Mouse (Mus musculus) layer of hippocampus, postnatal 36 days (tissue): ENCODE measurements at regions not wholly inside any gene's neighbourhood (a gene's known extent, or its start where the extent isn't known, plus 50 kb on each side); places are given as distances from the start of the nearest gene placed in this dataset.

ENCODE experiments used
- DNase-seq, 2 experiments: peaks; one replicate each; pipeline ENCODE4 v3.0.0; 2022

DNA sequence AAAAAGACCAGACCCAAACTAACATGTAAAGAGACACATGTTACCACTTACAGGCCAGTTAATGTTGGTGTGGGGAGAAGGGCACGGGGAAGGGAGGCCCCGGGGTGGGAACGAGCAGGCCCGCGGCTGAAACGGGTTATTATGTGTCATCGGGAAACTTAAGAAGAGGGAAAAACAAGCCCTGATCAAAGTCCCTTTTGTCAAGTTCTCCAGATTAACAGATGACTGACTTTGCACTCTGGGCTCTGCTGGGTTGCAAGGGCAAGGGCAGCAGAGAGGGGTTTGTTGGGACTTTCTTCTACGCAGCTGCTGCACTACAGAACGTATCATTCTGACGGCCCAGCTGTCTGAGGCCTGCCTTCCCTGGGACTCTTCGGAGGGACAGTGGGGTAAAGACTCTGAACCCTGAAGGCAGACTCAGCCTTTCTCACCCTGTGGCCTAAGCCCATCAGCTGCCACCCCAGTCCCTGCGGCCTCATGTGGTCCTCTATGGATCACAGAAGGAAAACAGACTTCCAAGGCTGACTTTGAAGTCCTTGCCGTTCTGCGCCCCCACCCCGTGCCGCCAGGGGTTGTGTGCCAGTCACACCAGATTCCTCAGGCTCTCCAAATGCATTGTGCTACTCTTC lies 240.7 kb downstream of the Rplp1 start:
- DNase-seq: no peak

DNA sequence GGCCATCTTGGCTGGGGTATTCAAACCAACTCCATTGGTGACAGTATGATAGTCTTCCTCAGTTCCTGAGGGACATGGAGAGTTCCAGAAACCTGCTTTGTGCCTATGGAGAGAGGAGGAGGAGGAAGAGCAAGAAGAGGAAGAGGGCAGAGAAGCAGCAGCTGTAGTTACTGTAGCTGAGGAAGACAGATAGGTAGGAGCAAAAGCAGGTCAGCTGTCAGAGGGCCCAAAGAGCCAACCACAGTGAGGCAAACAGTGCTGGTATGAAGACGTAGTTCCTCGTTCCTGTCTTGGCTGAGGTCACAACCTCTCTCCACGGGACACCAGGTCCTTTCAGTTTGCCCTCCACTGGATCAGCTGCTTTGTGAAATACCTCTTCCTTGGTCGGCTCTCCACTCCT lies 243.4 kb downstream of the Rplp1 start:
- DNase-seq: no peak

DNA sequence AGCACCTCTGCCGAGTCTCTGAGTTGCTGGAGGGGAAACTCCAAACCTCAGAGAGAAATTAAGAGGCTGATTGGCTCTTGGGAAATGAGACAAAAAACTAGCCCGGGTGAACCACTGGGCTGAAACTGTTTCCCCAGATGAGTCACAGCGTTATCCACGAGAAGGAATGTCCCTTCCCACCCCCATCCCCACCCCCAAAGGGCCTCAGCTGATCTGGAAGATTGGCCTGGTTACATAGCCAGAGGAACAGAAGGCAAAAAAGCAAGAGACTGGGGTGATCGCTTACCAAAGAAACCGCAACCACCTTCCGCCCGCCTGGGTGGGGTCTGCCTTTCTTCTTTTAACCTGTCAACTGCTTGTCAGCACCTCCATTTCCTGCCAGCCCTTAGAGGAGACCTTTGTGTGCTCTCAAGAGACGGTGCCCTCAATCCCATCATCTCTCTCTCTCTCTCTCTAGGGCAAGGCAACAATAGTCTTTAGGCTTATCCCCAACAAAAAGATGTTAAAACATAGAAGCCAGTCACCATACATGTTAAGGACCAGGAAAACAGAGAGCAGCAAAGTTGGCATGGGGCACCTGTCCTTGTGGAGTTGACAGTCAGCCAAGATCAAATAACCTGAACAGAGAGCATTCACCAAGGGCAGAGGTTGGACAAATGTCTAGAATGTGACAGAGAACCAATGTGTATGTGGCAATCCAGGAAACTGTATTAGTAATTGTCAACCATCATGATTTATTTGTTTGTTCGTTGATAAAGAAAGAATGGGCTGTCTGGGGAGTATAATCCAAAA lies 244.4 kb downstream of the Rplp1 start:
- no peak for DNase-seq

DNA sequence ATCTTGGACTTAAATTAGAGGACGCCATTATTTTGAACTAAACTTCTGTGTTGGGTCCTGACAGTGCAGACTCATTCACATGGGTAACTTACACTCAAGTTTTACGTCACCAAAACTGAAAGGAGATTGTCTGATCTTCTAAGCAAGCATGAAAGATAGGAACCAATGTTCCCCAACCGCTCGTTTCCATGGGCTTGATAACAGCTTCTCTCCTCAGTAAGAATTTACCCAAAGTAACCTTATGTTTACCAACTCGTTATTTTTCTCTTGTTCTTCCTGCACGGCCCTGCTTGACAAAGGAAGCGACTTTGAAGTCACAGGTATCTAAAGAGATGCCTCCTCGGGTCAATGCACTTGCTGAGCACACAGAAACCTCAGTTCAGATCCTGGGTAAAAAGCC lies 245.6 kb downstream of the Rplp1 start:
- DNase-seq: no peak

DNA sequence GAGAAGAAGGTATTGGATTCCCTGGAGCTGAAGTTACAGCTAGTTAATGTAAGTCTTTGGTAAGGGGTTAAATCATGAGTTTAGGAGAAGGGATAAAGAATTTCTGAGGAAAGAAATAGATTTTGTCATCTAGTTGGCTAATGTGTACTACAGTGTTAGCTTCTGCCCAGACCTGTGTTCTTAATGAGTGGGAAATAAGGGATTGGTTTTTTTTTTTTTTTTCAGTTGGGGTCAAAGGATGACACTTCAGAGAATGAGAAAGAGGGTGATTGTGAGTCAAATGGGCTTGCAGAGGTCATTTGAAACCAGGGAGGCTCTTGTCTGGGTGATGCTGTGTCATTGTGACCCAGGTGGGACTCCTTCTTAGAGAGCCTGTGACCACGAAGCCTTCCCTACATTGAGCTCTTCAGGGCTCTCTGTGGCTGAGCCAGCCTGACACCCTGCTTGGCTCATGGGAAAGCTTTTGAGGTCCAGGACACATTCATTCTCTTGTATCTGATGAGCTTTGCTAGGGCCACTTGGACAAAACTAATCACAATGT lies 246.1 kb downstream of the Rplp1 start:
- no peak for DNase-seq

DNA sequence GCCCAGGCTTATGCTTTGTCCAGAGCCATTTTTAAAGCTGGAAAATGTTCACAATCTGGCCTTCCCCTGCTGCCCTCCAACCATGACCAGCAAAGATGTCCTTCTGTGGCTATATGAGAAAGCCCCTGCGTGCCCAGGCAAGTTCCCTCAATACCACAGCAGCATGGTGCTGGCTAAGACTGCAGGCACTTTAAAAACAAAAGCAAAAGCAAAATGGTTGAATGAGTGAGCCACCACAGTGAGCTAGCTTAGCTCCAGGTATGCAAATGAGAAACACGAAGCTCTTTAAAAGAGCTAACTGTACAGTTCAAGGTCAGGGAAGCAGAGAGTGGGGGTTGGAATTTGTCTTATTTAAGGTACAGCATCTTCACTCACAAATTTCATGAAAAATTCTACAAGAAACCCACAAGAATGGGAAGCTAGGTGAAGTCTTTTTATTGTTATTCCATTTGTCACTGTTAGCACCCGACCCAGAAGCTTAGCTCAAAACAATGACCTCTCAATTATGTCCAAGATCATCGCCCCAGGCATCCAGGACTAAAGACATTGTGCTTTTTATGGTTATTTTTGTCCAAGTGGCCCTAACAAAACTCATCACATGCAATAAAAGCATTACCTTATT lies 246.8 kb downstream of the Rplp1 start:
- DNase-seq: no peak

DNA sequence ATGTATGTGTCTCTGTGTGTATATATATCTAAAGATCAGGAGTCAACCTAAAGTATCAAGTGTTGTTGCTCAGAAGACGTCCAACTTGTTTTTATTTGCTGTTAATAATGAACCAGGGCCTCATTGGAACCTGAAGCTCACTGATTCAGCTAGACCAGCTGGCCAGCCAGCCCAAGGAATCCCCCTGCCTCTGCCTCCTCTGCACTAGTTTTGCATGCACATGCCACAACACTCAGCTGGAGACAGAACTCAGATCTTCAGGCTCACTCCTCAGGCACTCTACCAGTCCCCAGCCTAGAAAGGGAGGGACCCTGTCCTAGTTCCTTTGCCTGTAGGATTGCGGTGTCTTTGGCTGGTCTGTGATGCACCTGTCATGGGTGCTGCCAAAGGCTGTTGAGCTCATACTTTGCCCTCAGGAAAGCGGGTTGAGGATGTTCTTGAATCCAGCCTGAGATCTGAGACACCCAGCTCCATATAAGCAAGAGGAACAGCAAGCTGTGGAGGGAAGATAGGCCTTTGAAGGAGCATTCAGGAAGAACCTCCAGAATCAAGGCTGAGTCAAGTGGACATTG lies 247.5 kb downstream of the Rplp1 start:
- no peak for DNase-seq

DNA sequence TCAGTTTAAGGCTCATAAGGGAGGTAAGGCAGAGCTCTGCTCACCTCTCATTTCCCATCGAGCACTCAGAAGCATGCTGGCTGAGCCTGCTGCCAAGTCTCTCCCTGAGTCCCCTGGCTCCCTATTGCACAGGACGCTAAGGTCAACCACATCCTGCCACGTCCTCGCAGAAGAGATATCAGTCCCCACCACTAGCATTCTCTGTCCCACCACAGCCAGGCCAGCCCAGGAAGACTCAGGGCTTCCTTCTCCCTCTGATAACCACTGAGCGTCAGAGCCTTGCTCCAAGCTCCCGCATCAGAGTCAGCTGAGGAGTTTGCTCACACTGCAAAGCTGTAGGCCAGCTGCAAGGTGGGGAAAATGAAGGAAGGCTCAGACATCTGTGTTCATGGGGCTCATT lies 248.2 kb downstream of the Rplp1 start:
- no peak for DNase-seq

DNA sequence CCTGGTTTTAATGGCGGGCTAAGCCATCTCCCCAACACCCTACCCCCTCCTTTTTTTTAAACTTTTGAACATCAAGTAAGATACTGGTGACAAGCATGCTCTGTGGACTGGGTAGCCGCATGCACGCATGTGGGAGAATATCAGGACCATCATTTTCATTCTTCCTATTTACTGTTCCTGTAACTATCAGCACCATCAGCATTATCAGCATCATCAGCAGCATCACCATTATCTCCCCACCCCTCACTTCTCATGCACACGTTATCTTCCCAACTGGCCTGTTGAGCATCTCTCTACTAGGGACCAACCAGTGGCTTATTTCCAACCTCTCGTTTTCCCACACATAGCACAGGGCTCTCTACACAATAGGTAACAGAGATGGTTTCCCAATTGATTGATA lies 249.1 kb downstream of the Rplp1 start:
- no peak for DNase-seq

DNA sequence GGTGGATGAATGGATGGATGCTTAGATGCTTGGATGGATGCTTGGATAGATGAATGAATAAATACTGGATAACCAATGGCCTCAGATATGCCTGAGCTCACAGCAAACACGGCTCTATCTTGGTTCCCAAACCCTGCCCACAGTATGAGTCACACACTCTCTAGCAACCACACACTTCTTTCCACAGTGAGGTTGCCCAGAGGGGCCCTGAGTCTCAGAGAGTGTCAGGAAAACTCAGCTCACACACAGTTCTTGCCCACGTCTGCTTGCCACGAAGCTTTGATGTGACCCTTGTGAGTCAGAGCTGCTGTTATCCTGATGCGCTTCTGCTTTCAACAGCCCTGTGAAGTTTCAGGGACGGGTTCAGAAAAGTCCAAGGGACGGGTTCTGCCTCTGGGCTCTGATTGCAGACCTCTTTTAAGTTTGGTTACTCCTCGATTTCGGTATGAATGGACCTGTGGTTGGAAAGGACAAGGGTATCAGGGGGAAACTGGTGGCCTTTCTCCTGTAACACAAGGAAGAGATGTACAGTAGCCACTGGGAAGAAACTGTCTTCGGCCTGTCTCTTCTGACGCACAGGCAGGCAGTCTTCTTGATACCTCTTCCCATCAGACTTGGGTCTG lies 250.2 kb downstream of the Rplp1 start:
- DNase-seq: no peak

DNA sequence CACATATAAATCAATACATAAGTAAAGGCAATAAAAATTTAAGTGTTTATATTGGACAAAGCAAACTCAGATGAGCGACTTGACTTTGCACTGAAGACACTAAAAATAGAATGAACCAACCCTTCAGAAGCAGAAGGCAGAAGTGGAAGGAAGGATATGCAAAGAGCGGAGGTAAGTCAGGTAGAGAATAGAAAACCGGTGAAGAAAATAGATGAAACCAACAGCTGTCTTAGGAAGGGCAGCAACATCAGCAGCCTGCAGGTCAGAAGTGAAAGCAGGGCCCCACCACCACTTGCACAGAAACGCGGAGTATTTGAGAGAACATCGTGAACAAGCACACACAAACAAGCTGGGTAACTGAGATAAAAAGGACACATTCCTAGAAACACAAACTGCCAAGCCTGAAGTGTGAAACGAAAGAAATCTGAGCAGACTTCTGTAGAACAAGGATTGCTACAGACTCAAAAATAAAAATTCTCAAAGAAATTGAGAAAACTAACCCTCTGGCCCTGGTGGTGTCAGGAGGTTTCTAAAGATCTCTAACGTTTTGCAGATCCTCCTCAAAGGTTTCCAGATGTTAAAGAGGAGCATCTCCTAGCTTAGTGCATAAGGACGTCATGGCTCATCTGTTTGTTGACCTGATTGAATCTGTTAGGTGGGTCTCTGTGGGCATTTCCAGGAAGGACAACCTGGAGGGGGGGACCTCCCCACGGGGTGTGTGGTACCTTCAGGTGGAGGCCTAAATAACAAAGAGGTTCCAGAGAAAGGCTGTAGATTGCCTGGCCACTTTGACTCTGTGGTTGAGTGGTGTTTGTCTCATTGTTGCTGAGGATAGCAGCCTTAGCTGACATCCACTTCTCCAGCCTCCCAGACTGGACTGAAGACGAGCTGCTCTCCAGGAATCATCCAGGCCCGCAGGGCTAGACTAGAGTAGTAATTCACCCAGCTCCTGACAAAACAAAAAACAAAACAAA lies 252.0 kb downstream of the Rplp1 start:
- no peak for DNase-seq

DNA sequence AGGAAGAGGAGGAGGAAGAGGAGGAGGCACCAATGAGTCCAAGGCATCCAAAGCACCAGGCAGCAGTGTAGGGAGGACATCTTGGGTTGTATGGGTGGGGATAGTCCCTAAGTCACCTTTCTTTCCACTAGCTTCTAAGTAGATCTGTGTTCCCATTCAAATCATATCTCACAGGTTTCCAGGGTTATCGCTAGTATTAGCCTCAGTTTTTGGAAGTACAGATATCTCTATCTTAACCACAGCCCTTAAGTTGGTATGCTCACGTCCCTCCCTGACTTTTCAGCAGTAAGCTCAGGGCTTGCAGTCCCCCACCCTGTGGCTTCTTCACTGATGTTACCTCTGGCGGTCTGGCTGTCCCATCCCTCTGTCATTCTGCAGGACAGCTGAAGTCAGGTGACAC lies 254.2 kb downstream of the Rplp1 start:
- no peak for DNase-seq

DNA sequence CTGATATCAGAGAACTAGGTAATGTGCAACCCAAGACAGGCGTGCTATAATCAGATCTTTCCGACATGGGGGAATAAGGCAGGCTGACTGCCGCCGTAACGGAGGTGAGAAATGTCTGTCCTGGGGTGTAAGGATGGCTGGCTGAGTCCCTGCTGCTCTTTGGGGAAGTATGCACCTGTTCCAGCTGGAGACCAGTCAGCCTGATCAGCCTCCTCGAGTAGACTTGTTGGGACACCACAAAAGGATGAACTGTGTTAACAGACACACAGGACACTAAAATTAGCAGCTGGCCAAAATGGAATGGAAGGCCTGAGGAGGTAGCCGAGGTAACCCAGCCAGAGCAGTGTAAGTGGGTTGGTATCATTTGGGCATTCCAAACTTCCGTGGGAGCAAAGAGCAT lies 256.3 kb downstream of the Rplp1 start:
- DNase-seq: no peak

DNA sequence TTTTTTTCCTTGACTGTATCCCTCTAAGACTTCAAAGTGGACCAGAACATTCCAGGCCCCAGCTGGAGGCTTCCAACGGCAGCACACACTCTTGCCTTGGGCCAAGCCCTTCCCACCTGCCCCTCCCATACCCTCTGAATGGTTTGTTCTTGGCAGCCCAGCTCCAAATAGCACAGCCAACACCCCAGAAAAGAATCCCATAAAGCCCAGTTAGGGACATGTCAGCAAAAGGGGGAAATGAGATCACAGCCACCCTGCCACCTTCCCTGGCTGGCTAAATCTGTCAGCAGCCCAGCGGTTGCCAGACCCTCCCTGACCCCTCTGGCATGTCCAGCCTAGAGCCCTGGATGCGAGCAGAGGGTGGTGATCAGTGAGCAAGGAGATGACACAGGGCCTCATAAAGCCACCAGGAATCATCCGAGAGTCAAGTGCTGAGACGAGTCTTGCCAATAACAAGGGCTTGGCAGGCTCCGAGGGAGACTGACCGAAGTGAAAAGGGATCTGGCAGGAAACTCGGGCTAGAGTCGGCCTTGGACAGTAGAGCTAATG lies 258.8 kb downstream of the Rplp1 start:
- peak in 1 of 2 experiments; percentile 20 for DNase-seq

DNA sequence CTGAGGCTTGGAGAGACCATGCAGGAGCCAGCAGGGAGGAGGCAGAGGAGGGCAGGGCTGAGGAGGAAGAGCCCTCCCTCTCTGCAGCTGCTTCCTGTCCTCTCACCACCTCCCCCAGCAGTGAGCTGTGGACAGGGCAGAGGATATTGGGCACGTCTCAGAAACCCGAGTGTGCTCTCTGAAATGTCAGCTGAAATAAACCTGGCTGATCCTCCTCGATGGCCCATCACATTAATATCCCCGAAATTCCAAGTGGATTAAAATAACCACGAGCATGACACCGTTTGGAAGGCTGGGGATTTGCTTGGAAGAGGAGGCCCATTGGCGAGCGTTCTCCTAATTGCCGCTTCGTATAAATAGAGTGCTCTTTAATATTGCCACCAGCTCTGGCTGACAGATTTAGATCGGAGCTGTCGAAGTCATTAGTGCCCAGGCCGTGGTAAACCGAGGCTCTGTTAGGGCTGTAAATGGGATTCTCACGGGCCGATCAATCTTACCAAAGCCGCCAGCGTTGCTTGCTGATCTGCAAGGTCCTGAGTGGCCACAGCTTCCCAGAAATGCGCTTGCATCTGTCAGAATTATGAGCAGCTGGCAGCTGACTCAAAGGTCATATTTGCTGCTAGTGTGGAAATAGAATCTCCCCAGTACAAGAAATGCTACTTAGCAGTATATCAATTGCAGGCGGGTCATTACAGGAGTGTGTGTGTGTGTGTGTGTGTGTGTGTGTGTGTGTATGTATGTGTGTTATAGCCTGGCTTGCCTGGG lies 268.5 kb downstream of the Rplp1 start:
- no peak for DNase-seq

DNA sequence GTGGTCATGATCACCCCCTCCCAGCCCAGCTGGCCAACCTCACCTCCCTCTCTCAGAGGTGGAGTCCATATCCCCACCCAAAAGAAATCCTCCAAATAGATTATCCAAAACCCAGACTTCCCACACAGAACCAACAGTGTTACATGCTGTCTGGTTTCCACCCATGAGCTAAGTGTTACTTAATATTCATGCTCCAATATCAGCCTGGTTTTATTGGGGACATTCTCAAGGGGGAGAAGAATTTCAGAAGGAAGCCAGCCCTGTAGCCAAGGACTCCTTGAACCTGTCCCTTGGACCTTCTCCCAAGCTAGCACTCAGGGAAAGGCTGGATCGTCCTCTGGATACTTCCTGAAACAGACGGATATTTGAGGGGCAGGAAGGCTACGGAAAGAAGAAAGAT lies 268.6 kb downstream of the Tle3 start:
- DNase-seq: no peak

DNA sequence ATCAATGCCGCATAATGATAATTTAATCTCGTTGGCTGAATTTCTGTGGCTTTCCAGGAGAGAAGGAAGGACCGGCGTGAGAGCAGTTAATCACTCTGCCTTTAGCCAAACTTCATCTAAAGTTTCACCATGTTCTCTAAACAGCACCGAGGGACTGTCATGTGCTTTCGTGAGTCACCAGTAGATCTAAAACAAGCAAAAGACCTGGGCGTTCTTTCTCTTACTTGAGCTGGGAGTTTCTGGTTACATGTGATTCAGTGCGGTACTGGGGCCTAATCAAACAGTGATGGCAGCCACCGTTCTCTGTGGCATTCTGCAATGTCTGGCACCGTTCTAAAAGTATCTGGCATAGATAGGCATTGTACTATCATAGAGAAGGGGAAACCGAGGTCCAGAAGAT lies 266.7 kb downstream of the Tle3 start:
- no peak for DNase-seq

DNA sequence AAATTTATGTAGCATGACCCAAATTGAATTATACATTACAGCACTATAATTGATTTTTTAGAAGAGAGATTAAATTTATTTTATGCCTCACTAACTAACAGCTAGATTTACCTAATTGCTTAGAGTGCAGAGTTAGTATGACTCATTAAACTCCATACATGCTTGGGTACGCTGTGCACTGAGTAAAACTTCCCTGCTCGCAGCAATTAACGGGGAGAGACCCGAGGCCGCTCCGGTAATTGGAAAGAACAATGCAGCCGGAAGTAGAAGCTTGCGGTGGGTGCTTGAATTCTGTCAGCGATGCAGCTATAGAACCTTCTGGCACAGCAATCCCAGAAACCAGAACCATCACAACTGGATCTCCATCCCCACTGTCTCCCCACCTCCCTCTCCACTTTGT lies 261.8 kb downstream of the Tle3 start:
- no peak for DNase-seq

DNA sequence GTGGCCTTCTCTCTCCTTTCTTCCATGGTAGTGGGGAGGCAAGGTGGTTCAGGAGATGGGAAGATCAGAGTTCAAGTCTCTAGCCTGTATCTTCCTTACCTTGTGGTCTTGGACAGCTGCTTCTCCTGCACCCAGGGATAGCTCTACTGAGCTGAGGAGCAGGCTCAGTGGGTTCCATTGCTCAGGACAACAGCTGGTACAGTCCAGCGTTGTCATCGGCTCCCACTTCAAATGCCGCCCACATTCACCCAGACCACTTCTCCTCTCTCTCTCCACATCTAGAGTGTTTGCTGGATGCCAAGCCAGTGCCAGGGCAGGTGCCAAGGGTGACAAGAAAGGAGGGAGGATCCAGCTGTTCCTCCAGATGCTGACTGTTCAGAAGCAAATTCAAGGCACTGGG lies 260.4 kb downstream of the Tle3 start:
- no peak for DNase-seq

DNA sequence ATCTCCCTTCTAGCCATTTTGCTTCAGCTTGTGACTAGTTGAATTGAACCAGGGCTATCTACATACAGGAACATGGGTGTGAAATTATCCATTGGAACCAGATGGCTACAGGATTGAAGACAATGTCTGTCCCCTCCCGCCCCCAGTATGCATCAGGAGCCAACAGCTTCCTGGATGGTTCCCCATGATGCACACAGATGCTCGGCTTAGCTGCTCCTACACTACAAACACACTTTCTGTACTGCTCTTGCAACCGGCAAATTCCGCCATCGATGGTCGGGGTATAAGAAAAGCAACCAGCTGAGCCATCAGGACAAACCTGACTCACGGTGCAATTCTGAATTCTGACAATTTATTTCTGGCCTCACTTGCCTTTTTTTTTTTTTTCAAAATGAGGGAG lies 258.9 kb downstream of the Tle3 start:
- DNase-seq: peak; percentile 38 to 39
